Mouse (Mus musculus): Measurements from ENCODE around the gene Olfr1434. TPM values are rescaled to one million over a fixed set of nuclear protein-coding genes. Genes with fewer than 3 reads are reported as not detected.
"Not testable (repeated sequence)": the region's sequence is repeated elsewhere in the genome, so short reads cannot be mapped to it uniquely, and the experiment has no call there.

The Olfr1434 gene
- polyA plus RNA-seq (2015; fragmentation: Nextera tagmentation; extraction: Ambion mirVana) = not detected in 2 replicates

DNA sequence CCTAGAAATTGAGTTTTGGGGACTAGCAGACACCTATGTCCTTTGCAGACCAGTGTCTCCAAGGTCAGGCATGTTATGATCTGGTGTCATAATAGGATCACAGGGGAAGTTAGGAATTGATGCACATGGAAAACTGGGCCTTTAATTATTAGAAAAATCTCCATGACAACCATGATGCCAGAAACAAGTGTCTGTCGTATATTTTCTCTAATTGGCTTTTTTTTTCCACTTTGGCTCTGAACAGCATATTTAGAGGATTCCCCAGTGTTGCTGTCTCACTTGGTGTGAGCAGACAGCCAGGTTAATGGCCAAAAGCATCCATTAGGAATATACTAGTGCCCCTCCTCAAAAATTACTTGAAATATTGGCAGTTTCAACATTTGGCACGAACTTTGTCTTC, at the start of gene Olfr1434:
Olfr1434 (plus strand) TSS at position 301 of the 400 bp plus-strand sequence.
- 78% methylated on average over 2 of the region's 2 CpGs for WGBS
- Histone ChIP-seq H3K9me3 (ENCODE audit: control insufficient read depth, low read length) (no peaks in the 10 kb centered on the region), H3K4me3 (ENCODE audit: low read depth, low read length) (no peak within 1 kb of the TSS), H3K27ac (replicated peaks) (no peak within 1 kb of the TSS), H3K36me3 (ENCODE audit: control insufficient read depth, insufficient read depth, low read length) (no peaks in the 10 kb centered on the region), H3K4me1 (replicated peaks; ENCODE audit: control insufficient read depth, insufficient read depth) (no peaks in the 10 kb centered on the region), H3K9ac (ENCODE audit: low read length) (no peak within 1 kb of the TSS), H3K4me2 (replicated peaks; ENCODE audit: low read depth) (no peak within 1 kb of the TSS), H3K27me3 (ENCODE audit: control insufficient read depth, insufficient read depth, low read length) (no peaks in the 10 kb centered on the region)
- DNase-seq (ENCODE audit: low spot score) = no peak
- TF ChIP-seq EP300 (optimal IDR thresholded peaks at IDR 0.05) (no peak), CTCF (IDR thresholded peaks at IDR 0.05; ENCODE audit: low read depth) (no peak)
- ATAC-seq (ENCODE audit: low FRiP score, low TSS enrichment) = no peak

DNA sequence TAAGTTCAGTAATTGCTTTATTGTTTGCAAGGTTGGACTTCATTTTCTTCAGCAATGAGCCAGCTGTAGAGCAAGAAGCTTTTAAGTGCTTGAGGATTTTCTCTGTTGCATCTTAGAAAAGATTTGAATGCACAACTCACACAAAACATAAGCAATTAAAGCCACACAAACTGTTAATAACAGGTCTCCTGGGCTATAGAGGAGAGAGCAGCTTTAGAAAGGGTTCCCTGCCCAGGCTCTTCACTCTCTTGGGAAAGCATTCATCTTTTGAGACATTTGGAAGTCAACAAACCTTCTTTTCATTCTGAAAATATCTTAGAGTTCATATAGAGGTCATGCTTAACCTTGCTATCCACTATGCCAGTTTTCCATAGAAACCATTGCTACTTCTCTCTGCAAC, 47.2 kb upstream of the Olfr1434 start, which contains the start of gene Olfr1432:
Olfr1432 (minus strand) TSS at position 101 of the 400 bp plus-strand sequence.
- ATAC-seq (ENCODE audit: low FRiP score, low TSS enrichment); H3K4me1 ChIP-seq (replicated peaks; ENCODE audit: control insufficient read depth, insufficient read depth); H3K36me3 ChIP-seq (ENCODE audit: control insufficient read depth, insufficient read depth, low read length); DNase-seq (ENCODE audit: low spot score); H3K9me3 ChIP-seq (ENCODE audit: control insufficient read depth, low read length); H3K4me2 ChIP-seq (replicated peaks; ENCODE audit: low read depth); H3K4me3 ChIP-seq (ENCODE audit: low read depth, low read length); H3K27ac ChIP-seq (replicated peaks); H3K27me3 ChIP-seq (ENCODE audit: control insufficient read depth, insufficient read depth, low read length); H3K9ac ChIP-seq (ENCODE audit: low read length): not testable (repeated sequence)

DNA sequence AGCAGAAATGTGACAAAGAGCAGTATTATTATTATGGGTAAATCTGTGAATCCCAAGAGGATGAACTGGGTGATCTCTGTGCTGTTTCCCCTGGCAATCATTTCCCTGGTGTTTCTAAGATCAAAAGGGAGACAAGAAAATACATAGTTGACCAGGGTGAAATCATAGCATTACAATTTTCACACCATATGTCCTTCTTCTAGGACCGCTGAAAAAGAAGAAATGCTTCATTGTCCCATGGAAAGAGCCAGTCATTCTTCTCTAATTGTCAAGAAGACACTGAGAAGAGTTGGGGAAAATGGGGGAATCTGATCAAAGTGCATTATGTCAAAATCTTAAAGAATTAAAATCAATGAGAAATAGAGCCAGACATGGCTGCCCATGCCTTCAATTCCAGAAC, 38.1 kb upstream of the Olfr1434 start, which contains the start of gene Olfr262:
Olfr262 (minus strand) TSS at position 101 of the 400 bp plus-strand sequence.
- no peak within 1 kb of the TSS for H3K9ac ChIP-seq (ENCODE audit: low read length)
- H3K36me3 ChIP-seq (ENCODE audit: control insufficient read depth, insufficient read depth, low read length) = no peaks in the 10 kb centered on the region
- H3K4me1 ChIP-seq (replicated peaks; ENCODE audit: control insufficient read depth, insufficient read depth) = no peaks in the 10 kb centered on the region
- no peak for ATAC-seq (ENCODE audit: low FRiP score, low TSS enrichment)
- no peaks in the 10 kb centered on the region for H3K27me3 ChIP-seq (ENCODE audit: control insufficient read depth, insufficient read depth, low read length)
- no peak within 1 kb of the TSS for H3K4me3 ChIP-seq (ENCODE audit: low read depth, low read length)
- no peak for DNase-seq (ENCODE audit: low spot score)
- H3K4me2 ChIP-seq (replicated peaks; ENCODE audit: low read depth) = no peak within 1 kb of the TSS
- no peak within 1 kb of the TSS for H3K27ac ChIP-seq (replicated peaks)
- 92% methylated on average over 1 of the region's 1 CpGs for WGBS
- no peak for TF ChIP-seq CTCF (IDR thresholded peaks at IDR 0.05; ENCODE audit: low read depth)
- no peak for TF ChIP-seq EP300 (optimal IDR thresholded peaks at IDR 0.05)
- no peaks in the 10 kb centered on the region for H3K9me3 ChIP-seq (ENCODE audit: control insufficient read depth, low read length)

DNA sequence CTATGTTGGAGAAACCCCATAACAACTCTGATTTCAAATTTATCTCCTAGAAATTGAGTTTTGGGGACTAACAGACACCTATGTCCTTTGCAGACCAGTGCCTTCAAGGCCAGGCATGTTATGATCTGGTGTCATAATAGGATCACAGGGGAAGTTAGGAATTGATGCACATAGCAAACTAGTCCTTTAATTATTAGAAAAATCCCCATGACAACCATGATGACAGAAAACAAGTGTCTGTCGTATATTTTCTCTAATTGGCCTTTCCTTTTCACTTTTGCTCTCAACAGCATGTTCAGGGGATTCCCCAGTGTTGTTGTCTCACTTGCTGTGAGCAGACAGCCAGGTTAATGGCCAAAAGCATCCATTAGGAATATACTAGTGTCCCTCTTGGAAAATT, 18.9 kb upstream of the Olfr1434 start, which contains the start of gene Olfr235:
Olfr235 (plus strand) TSS at position 301 of the 400 bp plus-strand sequence.
- TF ChIP-seq EP300 (optimal IDR thresholded peaks at IDR 0.05) (no peak), CTCF (IDR thresholded peaks at IDR 0.05; ENCODE audit: low read depth) (no peak)
- Histone ChIP-seq H3K27me3 (ENCODE audit: control insufficient read depth, insufficient read depth, low read length) (no peaks in the 10 kb centered on the region), H3K4me1 (replicated peaks; ENCODE audit: control insufficient read depth, insufficient read depth) (no peaks in the 10 kb centered on the region), H3K36me3 (ENCODE audit: control insufficient read depth, insufficient read depth, low read length) (no peaks in the 10 kb centered on the region), H3K4me3 (ENCODE audit: low read depth, low read length) (no peak within 1 kb of the TSS), H3K4me2 (replicated peaks; ENCODE audit: low read depth) (no peak within 1 kb of the TSS), H3K9me3 (ENCODE audit: control insufficient read depth, low read length) (no peaks in the 10 kb centered on the region), H3K9ac (ENCODE audit: low read length) (no peak within 1 kb of the TSS), H3K27ac (replicated peaks) (no peak within 1 kb of the TSS)
- DNase-seq (ENCODE audit: low spot score) (no peak), ATAC-seq (ENCODE audit: low FRiP score, low TSS enrichment) (no peak)
- WGBS = 78% methylated on average over 1 of the region's 1 CpGs

DNA sequence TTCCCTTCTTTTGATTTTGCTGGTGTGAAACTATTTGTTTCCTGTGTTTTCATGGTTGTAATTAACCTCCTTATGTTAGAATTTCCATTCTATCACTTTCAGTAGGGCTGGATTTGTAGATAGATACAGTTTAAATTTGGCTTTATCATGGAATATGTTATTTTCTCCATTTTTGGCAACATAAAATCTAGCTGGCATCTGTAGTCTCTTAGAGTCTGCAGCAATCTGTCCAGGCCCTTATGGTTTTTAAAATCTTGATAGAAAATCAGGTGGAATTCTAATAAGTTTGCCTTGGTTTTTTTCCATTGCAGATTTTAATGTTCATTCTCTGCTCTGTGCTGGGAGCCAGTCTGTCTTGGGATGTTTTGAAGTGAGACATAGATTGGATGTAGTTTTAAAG, 13.3 kb downstream of the Olfr1434 start:
- Histone ChIP-seq H3K9me3 (ENCODE audit: control insufficient read depth, low read length) (no peaks in the 10 kb centered on the region), H3K9ac (ENCODE audit: low read length) (no peak overlapping the region), H3K27ac (replicated peaks) (no peak overlapping the region), H3K4me2 (replicated peaks; ENCODE audit: low read depth) (no peak overlapping the region), H3K36me3 (ENCODE audit: control insufficient read depth, insufficient read depth, low read length) (no peaks in the 10 kb centered on the region), H3K4me1 (replicated peaks; ENCODE audit: control insufficient read depth, insufficient read depth) (no peaks in the 10 kb centered on the region), H3K27me3 (ENCODE audit: control insufficient read depth, insufficient read depth, low read length) (no peaks in the 10 kb centered on the region), H3K4me3 (ENCODE audit: low read depth, low read length) (no peak overlapping the region)
- ATAC-seq (ENCODE audit: low FRiP score, low TSS enrichment) (no peak), DNase-seq (ENCODE audit: low spot score) (no peak)
- no peak for TF ChIP-seq EP300 (optimal IDR thresholded peaks at IDR 0.05)
- TF ChIP-seq CTCF (IDR thresholded peaks at IDR 0.05; ENCODE audit: low read depth) = no peak

DNA sequence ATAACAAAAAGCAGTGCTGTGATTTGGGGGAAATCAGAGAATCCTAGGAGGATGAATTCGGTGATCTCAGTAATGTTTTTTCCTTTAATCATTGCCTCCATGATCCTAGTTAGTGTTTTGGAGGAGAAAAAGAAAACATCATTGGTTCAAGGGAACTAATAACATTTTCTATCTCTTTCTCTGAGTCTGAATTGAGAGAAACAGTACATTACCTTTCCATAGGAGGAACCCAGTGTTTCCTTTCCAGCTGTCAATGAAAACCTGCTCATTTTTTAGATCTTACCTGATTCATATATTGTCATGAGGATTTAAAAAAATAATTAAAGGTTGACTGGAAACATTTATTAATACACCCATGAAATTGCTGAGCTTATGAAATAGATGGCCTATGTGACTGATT, 19.4 kb downstream of the Olfr1434 start, which contains the start of gene Olfr1436:
Olfr1436 (minus strand) TSS at position 101 of the 400 bp plus-strand sequence.
- not testable (repeated sequence) for ATAC-seq (ENCODE audit: low FRiP score, low TSS enrichment); H3K4me1 ChIP-seq (replicated peaks; ENCODE audit: control insufficient read depth, insufficient read depth); H3K36me3 ChIP-seq (ENCODE audit: control insufficient read depth, insufficient read depth, low read length); H3K4me2 ChIP-seq (replicated peaks; ENCODE audit: low read depth); H3K9me3 ChIP-seq (ENCODE audit: control insufficient read depth, low read length); H3K4me3 ChIP-seq (ENCODE audit: low read depth, low read length); H3K27ac ChIP-seq (replicated peaks); H3K9ac ChIP-seq (ENCODE audit: low read length); H3K27me3 ChIP-seq (ENCODE audit: control insufficient read depth, insufficient read depth, low read length); DNase-seq (ENCODE audit: low spot score)
- WGBS = 72% methylated on average over 1 of the region's 1 CpGs
